Mouse (Mus musculus): Measurements from ENCODE around the gene Foxp4. TPM values are rescaled to one million over a fixed set of nuclear protein-coding genes. Genes with fewer than 3 reads are reported as not detected.

Gene Foxp4
- polyA plus RNA-seq, 1 experiment from 2014 or later = 4.9 TPM

- Histone ChIP-seq H3K36me3 (ENCODE audit: inconsistent target) (no peaks in the 10 kb centered on the region), H3K4me3 (ENCODE audit: inconsistent target) (no peak overlapping the region), H3K79me2 (ENCODE audit: inconsistent target) (no peaks in the 10 kb centered on the region), H3K27ac (no peak overlapping the region)
- 73% methylated on average over 3 of the region's 4 CpGs for WGBS (ENCODE audit: missing documents)
These were observed 3.2 kb downstream of the Foxp4 start for GRCm38 (mm10) chr17:47921136-47921665.

- Histone ChIP-seq H3K27ac (no peak overlapping the region), H3K79me2 (ENCODE audit: inconsistent target) (no peaks in the 10 kb centered on the region), H3K36me3 (ENCODE audit: inconsistent target) (no peaks in the 10 kb centered on the region), H3K4me3 (ENCODE audit: inconsistent target) (no peak overlapping the region)
- WGBS (ENCODE audit: missing documents) = 97% methylated on average over 5 of the region's 5 CpGs
These were observed 4.6 kb downstream of the Foxp4 start for GRCm38 (mm10) chr17:47919826-47920225.

DNA sequence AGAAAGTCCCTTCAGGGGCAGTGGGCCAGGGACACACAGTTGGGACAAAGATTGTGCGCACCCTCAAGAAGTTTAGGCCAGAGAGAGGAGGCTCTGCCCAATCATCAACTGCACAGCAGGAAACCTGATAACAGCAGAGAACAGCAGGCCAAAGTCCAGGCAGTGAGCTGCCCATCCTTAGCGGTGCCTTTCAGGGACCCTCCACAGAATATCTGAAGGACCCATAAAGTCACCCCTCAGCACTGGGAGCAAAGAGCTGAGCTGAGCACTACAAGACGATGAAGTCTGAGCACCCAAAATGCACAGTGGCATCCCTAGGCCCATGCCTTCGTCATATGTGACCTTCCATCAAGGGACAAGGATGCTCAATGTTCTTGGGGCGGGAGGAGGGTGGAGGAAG lies 6.5 kb downstream of the Foxp4 start:
- 99% methylated on average over 5 of the region's 5 CpGs for WGBS (ENCODE audit: missing documents)
- Histone ChIP-seq H3K27ac (no peak overlapping the region), H3K36me3 (ENCODE audit: inconsistent target) (no peaks in the 10 kb centered on the region), H3K4me3 (ENCODE audit: inconsistent target) (no peak overlapping the region), H3K79me2 (ENCODE audit: inconsistent target) (no peaks in the 10 kb centered on the region)

DNA sequence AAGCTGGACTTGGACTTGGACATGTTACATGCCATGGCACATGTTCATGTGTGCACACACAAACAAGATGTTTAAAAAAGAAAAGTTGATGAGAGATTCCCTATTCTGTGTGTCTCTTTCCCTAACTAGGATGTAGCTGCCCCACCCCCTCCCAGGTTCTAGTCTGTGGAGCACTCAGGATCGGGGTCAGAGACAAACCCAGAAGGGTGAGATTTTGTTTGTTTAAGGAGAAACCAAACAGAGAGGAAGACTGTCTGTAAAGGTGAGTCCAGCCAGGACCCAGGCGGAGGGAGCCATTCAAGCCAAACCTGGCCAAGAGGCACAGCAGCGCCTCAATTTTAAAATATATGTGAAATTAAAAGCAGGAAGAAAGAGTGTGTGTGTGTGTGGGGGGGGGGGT lies 7.2 kb downstream of the Foxp4 start:
- Histone ChIP-seq H3K79me2 (ENCODE audit: inconsistent target) (no peaks in the 10 kb centered on the region), H3K36me3 (ENCODE audit: inconsistent target) (no peaks in the 10 kb centered on the region), H3K4me3 (ENCODE audit: inconsistent target) (no peak overlapping the region), H3K27ac (no peak overlapping the region)
- WGBS (ENCODE audit: missing documents) = 100% methylated on average over 3 of the region's 3 CpGs

DNA sequence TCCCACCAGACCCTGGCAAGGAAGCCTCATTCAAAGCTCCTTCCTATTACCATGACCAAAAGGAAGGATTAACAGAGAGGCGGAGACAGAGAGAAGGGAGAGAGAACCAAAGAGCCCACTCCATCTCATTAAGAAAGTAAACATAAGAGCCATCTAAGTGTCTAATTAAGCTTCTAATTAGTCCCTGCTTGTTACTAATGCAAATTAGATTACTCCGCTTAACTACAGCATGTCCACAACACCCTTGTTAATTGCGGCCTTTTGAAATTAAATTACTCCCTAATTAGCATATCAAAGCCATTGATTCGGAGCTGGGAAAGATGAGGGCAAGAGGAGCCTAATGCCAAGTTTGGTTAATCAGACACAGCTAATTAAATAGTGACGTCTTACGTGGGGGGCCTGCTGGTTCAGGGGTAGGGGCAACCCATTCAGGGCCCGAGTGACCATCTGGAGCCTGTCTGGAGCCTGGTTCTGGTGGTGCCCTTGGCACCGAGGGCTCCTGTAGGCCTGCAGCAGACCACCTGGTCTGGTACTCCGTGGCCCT lies 9.7 kb downstream of the Foxp4 start:
- Histone ChIP-seq H3K4me3 (ENCODE audit: inconsistent target) (no peak overlapping the region), H3K27ac (no peak overlapping the region), H3K79me2 (ENCODE audit: inconsistent target) (no peaks in the 10 kb centered on the region), H3K36me3 (ENCODE audit: inconsistent target) (no peaks in the 10 kb centered on the region)
- WGBS (ENCODE audit: missing documents) = 93% methylated on average over 9 of the region's 9 CpGs

DNA sequence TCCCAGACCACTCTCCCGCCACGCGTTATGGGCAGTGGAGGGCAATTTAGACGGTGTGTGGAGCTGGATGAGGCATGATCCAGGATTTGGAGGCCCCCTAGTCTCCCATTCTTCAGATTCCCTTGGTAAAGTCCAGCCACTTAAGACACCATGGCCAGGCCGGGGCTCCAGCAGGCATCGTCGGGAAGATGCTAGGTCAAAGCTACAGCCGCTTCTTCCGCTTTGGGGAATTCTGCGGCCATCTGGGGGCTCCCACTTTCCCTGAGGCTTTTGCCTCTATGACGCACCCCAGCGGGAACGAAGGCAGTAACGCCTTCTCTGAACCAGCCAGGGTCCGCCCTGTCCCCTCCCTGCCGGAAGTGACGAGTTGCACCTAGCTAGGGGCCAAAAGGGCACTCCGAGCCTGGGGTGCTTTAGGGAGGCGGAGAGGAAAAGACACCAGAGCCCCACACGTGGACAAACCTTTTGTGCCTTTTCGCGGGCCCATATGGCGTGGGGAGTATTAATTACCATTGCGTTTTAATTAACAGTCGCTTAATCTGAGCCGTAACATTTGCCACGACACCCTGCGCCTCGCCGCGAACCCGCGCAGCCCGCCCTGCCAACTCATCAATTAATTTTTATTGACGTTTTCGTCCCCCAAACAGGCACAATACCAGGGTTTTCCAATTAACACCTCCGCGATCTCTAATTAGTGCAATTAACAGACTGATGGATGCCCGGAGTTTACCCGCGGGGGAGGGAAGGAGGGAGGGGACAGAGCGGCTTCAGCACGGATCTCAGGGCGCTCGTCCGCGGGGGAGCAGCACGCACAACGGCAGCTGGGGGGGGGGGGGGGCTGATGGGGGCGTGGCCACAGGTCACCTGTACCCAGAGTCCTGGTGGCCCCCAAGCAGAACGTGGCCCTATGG lies 15.1 kb downstream of the Foxp4 start:
- H3K36me3 ChIP-seq (ENCODE audit: inconsistent target) = no peaks in the 10 kb centered on the region
- H3K27ac ChIP-seq = no peak overlapping the region
- WGBS (ENCODE audit: missing documents) = 18% methylated on average over 49 of the region's 51 CpGs
- no peaks in the 10 kb centered on the region for H3K79me2 ChIP-seq (ENCODE audit: inconsistent target)
- H3K4me3 ChIP-seq (ENCODE audit: inconsistent target) = peak overlapping the region; percentile 40

DNA sequence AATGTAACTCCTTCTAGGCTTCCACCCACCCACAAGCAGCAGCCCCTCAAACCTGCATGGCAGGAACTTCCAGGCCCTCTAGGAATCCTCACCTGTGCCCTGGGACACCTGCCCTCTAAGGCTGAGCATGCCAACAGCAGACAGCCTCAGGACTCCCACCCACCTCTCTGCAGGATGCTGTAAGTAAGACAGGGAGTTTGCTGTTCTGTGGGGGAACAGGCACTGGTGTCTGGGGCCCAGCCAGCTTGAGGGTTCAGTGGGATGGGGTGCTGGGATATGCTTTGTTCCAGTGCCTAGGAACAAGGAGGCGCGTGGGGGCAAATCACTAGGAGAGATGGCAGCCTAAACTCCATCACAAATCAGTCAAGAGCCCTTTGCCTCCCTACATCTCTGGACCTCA lies 16.4 kb downstream of the Foxp4 start:
- no peaks in the 10 kb centered on the region for H3K36me3 ChIP-seq (ENCODE audit: inconsistent target)
- no peaks in the 10 kb centered on the region for H3K79me2 ChIP-seq (ENCODE audit: inconsistent target)
- WGBS (ENCODE audit: missing documents) = 100% methylated on average over 1 of the region's 2 CpGs
- no peak overlapping the region for H3K4me3 ChIP-seq (ENCODE audit: inconsistent target)
- no peak overlapping the region for H3K27ac ChIP-seq

DNA sequence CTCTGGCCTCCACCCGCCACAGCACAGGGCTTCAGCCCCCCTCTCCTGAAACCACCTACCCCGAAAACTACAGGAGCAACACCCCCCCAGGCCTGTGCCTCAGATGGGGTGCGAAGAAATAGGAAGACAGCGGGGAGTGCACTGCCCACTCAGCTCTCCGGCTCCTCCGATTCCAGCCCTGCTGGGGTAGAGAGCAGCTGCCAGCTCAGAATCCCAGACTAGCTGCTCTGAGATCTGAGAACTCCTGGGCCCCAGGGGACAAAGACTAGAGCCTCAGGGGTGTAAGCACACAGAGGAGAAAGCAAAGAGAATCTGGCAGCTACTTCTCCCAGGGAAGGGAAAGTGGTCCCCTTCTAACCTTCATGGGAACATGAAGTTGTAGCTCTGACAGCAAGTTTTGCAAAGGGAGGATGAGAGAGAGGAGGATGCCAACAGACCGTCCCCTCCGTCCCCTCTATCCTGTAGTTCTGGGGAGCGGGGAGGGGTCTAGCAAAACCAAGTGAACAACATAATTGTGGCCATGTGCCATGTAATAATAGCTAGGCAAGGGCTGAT lies 17.0 kb downstream of the Foxp4 start:
- WGBS (ENCODE audit: missing documents) = 93% methylated on average over 9 of the region's 9 CpGs
- no peak overlapping the region for H3K4me3 ChIP-seq (ENCODE audit: inconsistent target)
- H3K27ac ChIP-seq = no peak overlapping the region
- H3K79me2 ChIP-seq (ENCODE audit: inconsistent target) = no peaks in the 10 kb centered on the region
- no peaks in the 10 kb centered on the region for H3K36me3 ChIP-seq (ENCODE audit: inconsistent target)

- WGBS (ENCODE audit: missing documents) = 94% methylated on average over 33 of the region's 35 CpGs
- H3K79me2 ChIP-seq (ENCODE audit: inconsistent target) = no peaks in the 10 kb centered on the region
- no peak overlapping the region for H3K27ac ChIP-seq
- no peak overlapping the region for H3K4me3 ChIP-seq (ENCODE audit: inconsistent target)
- H3K36me3 ChIP-seq (ENCODE audit: inconsistent target) = no peaks in the 10 kb centered on the region
These were observed 20.4 kb downstream of the Foxp4 start for GRCm38 (mm10) chr17:47903846-47904680.

DNA sequence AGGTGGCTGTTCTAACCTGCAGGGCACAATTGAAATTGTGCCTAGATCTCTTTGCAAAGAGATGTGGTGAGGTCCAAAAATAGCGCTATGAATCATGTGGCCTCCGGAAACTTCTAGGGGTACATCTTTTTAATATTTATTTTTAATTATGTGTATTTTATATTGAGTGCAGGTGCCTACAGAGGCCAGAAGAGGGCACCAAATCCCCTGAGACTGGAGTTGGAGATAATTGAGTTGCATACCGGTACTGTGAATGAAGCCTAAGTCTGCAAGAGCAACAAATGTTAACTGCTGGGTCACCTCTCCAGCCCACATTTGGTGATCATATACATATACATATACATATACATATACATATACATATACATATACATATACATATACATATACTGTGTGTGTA lies 22.7 kb downstream of the Foxp4 start:
- WGBS (ENCODE audit: missing documents) = 56% methylated on average over 3 of the region's 3 CpGs
- no peak overlapping the region for H3K27ac ChIP-seq
- H3K36me3 ChIP-seq (ENCODE audit: inconsistent target) = no peaks in the 10 kb centered on the region
- H3K79me2 ChIP-seq (ENCODE audit: inconsistent target) = no peaks in the 10 kb centered on the region
- H3K4me3 ChIP-seq (ENCODE audit: inconsistent target) = no peak overlapping the region

DNA sequence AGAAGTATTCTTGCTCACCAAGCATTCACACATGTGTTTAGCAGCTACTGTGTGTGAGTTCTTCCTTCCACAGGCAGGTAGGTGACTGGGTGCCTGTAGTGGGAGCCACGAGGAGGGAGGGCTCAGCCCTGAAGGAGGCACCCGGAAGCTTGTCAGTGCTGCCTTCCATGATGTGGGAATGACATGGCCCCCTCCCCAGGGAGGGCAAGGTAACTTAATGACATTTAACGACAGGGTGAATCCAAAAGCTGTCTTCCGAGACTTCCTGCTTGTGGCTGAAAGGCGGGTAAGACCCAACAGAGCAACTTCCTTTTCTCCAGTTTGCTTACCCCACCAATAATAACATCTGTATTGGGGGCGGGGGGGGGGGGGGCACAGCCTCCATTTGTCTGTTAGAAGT lies 23.7 kb downstream of the Foxp4 start:
- 4% methylated on average over 3 of the region's 6 CpGs for WGBS (ENCODE audit: missing documents)
- H3K27ac ChIP-seq = no peak overlapping the region
- H3K36me3 ChIP-seq (ENCODE audit: inconsistent target) = no peaks in the 10 kb centered on the region
- H3K4me3 ChIP-seq (ENCODE audit: inconsistent target) = no peak overlapping the region
- H3K79me2 ChIP-seq (ENCODE audit: inconsistent target) = no peaks in the 10 kb centered on the region

DNA sequence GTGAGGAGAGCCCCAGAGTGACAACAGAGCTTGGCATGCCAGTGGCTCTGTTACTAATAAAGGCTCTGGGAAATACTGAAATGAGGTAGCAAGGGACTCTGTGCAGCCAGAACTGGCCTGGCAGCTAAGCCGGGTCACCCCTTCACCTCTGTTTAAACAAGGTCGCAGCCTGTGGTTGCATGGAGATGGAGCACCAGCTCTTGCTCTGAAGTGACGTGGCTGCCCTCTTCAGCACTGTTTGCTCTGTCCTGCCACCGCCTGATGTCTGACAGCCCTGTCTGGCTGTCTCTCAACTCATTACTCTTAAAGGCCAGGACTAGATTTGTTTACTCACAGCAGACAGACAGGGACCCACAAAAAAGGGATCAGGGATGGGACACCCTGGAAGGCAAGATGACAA lies 25.3 kb downstream of the Foxp4 start:
- 92% methylated on average over 4 of the region's 4 CpGs for WGBS (ENCODE audit: missing documents)
- no peaks in the 10 kb centered on the region for H3K79me2 ChIP-seq (ENCODE audit: inconsistent target)
- H3K4me3 ChIP-seq (ENCODE audit: inconsistent target) = no peak overlapping the region
- H3K27ac ChIP-seq = no peak overlapping the region
- H3K36me3 ChIP-seq (ENCODE audit: inconsistent target) = no peaks in the 10 kb centered on the region

DNA sequence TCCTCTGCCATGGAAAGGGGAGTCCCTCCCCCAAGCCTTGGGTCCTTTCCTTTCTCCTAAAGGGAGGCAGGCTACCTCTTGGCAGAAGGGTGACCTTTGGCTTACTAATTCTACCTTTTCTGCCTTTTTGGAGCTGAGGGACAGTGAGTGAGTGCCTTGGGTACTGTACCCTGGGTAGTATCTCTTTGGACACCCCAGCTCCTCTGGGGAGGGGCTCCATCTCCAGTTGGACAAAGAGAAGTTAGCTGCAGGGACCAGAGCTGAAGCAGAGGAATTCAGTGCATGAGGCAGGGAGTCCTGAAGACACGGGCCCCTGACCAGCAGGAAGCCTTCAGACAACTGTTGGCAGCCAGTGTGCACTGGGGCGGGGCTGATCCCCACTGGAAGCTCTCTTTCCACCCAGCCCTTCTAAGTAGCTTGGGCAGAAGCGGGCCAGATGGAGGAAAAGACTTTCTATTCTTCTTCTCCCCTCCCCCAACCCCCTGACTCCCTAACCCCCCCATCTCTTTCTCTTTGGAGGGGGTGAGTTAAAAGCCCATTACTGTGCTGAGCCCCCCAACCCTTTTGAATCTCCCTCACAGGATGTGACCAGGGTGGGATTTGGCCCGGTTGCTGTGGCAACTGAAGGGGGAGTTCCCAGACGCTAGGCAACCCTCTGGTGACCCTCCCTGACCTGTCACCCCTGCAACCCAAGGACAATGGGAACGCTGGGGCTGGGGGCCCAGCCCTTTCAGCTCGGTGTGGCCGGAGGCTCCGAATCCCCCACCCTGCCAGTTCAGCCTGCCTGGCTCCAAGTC lies 26.3 kb downstream of the Foxp4 start:
- Histone ChIP-seq H3K27ac (no peak overlapping the region), H3K4me3 (ENCODE audit: inconsistent target) (no peak overlapping the region), H3K79me2 (ENCODE audit: inconsistent target) (no peaks in the 10 kb centered on the region), H3K36me3 (ENCODE audit: inconsistent target) (no peaks in the 10 kb centered on the region)
- 80% methylated on average over 8 of the region's 9 CpGs for WGBS (ENCODE audit: missing documents)

DNA sequence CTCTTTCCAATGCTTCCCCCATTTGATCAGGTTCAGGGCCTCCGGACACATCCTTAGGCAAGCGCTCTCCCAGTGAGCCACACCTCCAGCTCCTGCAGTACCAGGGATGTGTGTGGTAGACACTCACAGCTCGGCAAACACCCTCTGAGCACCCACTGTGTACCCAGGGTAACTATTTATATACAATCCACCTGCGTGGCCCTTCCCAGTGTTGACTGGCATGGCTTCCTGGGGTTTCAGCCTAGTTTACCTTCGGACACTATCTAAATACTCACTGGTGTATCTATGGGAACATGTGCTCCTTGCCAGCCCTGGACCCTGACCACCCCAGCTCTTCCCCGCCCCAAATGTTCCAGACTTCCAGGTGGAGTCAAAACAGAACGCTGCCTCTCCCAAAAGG lies 34.7 kb downstream of the Foxp4 start:
- H3K27ac ChIP-seq = no peak overlapping the region
- H3K36me3 ChIP-seq (ENCODE audit: inconsistent target) = no peaks in the 10 kb centered on the region
- H3K79me2 ChIP-seq (ENCODE audit: inconsistent target) = no peaks in the 10 kb centered on the region
- H3K4me3 ChIP-seq (ENCODE audit: inconsistent target) = no peak overlapping the region
- WGBS (ENCODE audit: missing documents) = 85% methylated on average over 6 of the region's 7 CpGs
